ENCODE assay signal across 9 mouse cellular contexts in genomic region chr2:33794483-33794882, GRCm38 (mm10).
DNase-seq lines count a peak whose midpoint lies in the region; ATAC-seq lines count a peak whose summit lies in the region.
"Had no signal": no experiment of that assay in that cellular context is flagged by ENCODE, and none has a peak within 500 bp of the region (broad histone marks: within the 10 kb centered on the region; RNA-seq: fewer than 3 reads in every experiment).

No protein-coding gene starts in this region.

- WGBS in hindbrain, embryonic 15.5 days, result 51% methylated on average over 9 of the region's 9 CpGs
- WGBS in hindbrain, embryonic 12.5 days, result 87% methylated on average over 9 of the region's 9 CpGs

- no peak overlapping the region for H3K9ac ChIP-seq in hindbrain, embryonic 15.5 days
- no peak overlapping the region for H3K9ac ChIP-seq in hindbrain, embryonic 12.5 days

- intact Hi-C loops in left cerebral cortex, postnatal 10 days (cut with DNase I), result no loop called here

- H3K4me1 ChIP-seq in hindbrain, embryonic 15.5 days (replicated peaks), result peaks cover 62% of the 10 kb centered on the region
- H3K4me1 ChIP-seq in hindbrain, embryonic 12.5 days, result peaks cover 70% of the 10 kb centered on the region

- H3K4me3 ChIP-seq in hindbrain, embryonic 15.5 days, result no peak overlapping the region
- no peak overlapping the region for H3K4me3 ChIP-seq in hindbrain, embryonic 12.5 days

- ATAC-seq in hindbrain, embryonic 15.5 days (ENCODE audit: low FRiP score, low read depth), result no peak
- no peak for ATAC-seq in hindbrain, embryonic 12.5 days (ENCODE audit: low FRiP score)
- peak; percentile 94 for ATAC-seq in frontal cortex, adult (ENCODE audit: low TSS enrichment)
- no peak for ATAC-seq in CD4-positive, CD25-positive, alpha-beta regulatory T cell, adult 4 months
- ATAC-seq: Patski had no signal

- H3K27ac ChIP-seq in hindbrain, embryonic 15.5 days (replicated peaks), result peak overlapping the region; percentile 67; the same call in 1 of the 2 replicates
- H3K27ac ChIP-seq in hindbrain, embryonic 12.5 days, result no peak overlapping the region

- no peak overlapping the region for H3K4me2 ChIP-seq in hindbrain, embryonic 15.5 days
- H3K4me2 ChIP-seq in hindbrain, embryonic 12.5 days (replicated peaks), result no peak overlapping the region

- DNase-seq in left cerebral cortex, postnatal 10 days (ENCODE audit: extremely low spot score in 1 of 2, low spot score in 2 of 2), result peak; percentile 61 to 63
- DNase-seq in right cerebral cortex, postnatal 25 days, result peak; percentile 81
- DNase-seq in thymus, postnatal 36 days, result no peak
- no peak for DNase-seq in testis, postnatal 10 days (ENCODE audit: low spot score)

- no peaks in the 10 kb centered on the region for H3K27me3 ChIP-seq in hindbrain, embryonic 15.5 days
- no peaks in the 10 kb centered on the region for H3K27me3 ChIP-seq in hindbrain, embryonic 12.5 days
- H3K27me3 ChIP-seq: Patski had no signal

- H3K36me3 ChIP-seq in hindbrain, embryonic 15.5 days, result no peaks in the 10 kb centered on the region
- peaks cover 14% of the 10 kb centered on the region; the same call in 1 of the 2 replicates for H3K36me3 ChIP-seq in hindbrain, embryonic 12.5 days

- no peaks in the 10 kb centered on the region for H3K9me3 ChIP-seq in hindbrain, embryonic 15.5 days
- H3K9me3 ChIP-seq in hindbrain, embryonic 12.5 days (replicated peaks), result no peaks in the 10 kb centered on the region

Comparison
In these comparisons a context has a peak if more than half of its experiments do, and no peak if none do; other contexts are left out.
1. DNase-seq: peak in left cerebral cortex, postnatal 10 days (2 of 2) and right cerebral cortex, postnatal 25 days (single experiment); none in thymus, postnatal 36 days (0 of 2) and testis, postnatal 10 days (single experiment).